Mouse (Mus musculus): ENCODE measurements around the gene Hnrnpab.

Hnrnpab gene

DNA sequence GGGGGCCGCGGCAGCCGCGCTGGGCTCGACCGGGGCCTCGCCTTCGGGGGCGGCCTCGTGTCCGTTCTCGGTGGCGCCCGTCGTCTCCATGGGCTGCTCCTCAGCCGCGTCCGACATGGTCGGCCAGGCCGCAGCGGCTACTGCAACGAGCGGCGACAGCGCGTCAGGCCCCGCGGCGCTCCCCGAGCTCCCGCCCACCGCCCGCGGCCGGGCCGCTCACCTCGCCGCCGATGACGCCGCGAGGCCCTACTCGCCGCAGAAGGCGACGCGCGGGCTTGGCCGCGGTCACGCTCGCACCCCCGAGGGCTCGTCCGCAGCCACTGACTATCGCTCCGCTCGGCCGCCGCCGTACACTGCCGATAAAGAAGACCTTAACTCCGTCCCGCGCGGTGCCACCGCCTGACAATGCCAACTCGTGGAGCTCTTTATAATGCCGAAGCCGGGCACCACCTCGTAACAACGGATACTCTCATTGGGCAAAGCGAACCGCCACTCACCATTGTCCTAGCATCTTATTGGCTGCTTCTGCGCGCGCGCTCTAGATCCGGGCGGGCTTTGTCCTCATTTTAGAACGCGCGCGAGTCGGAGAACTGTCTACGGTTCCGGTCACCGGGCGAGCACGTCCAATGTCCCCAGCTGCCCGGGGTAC is at the start of gene Hnrnpab:
TSS of gene Hnrnpab (minus strand) at position 401 of the 649 bp plus-strand sequence.
- peak; percentile 97 for DNase-seq

DNA sequence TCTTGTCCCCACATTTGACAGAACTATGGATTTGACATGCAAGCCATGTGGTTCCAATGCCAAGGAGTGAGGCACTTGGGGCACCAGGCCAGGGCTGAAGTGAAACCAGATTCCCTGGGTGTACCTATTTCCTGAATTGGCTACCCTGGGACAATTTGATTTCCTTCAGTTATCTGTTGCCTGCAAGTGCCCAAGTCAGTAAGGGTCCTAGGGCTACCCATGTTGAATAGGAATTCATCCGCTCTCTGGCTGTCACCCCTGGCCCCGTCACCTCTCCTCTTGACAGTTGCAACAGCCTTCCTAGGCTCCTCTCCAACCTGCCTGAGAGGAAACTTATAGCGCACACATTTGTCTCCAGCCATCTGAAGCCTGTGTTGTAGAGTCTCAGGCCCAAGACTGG is 48.2 kb upstream of the Hnrnpab start:
- no peak for DNase-seq

DNA sequence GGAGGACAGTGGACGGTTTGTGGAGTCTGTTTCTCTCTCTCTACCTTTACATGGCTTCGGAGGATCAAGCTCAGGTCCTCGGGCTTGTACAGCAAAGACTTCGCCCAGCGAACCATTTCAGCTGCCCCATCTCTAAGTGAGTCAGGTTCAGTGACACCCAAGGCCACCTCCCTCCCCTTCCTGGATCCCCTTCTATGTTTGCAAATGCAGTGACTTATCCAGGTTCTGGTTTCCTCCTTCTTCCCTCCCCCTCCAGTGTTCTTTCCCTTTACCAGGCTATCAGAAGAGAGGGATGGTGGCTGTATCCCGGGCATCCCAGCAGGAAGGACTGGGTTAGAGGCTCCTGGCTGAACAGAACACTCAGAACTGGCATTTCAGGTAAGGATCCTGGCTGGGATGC is 47.1 kb upstream of the Hnrnpab start:
- DNase-seq, result no peak

DNA sequence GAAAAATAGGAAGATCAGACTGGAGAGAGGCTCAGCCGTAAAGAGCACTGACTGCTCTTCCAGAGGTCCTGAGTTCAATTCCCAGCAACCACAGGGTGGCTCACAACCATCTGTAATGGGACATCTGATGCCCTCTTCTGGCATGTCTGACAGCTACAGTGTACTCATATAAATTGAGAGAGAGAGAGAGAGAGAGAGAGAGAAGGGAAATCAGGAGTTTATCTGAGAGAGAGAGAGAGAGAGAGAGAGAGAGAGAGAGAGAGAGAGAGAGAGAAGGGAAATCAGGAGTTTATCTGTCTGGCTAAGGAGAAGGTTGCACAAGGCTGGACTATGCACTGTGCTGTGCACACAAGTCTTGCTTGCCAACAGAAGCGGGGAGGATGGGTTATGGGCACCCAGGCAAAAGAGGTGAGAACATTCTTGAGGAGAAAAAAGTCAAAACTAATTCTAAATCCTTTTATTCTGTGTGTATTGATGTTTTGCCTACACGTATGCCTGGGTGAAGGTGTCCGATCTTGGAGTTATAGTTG is 46.3 kb upstream of the Hnrnpab start:
- no peak for DNase-seq

DNA sequence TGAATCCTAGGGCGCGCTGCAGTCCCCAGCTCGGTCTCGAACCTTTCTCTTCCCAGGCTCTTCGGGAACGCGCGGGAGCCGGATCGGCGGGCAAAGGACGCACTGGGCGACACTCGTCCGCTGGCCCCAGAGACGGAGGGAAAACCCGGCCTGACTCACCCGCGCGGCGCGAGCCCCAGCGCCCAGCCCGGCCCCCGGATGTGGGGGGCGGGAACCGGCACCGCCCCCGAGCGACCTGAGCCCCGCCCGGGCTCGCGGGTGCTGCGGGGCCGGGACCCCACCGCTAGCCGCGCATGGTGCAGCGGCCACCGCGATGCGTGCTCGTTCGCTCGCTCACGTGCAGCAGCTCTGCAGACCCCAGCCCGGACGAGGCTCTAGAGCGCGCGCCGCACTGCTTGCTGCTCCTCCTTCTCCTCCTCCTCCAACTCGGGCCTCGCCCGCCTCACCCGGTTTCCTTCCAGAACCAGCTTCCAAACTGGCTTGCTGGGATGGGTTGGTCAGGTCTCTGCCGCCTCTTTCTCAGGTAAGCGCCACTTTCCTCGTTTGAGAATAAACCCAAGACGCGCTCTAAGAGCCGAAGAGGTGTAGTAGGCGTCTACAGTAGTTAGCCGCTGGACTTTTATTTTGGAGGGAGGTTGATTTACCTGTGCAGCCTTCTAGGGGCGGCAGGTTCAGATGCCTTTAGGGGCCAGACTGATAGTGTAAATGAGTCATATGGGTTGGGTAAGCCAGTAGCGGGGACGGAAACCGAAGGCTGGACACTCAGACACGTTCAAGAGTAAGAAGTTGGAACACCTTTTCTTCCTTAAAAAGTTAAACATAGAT is 44.3 kb upstream of the Hnrnpab start, which contains the start of the genes N4bp3 and D930048N14Rik:
TSS of gene N4bp3 (minus strand) at position 152 of the 825 bp plus-strand sequence.
TSS of gene D930048N14Rik (plus strand) at position 264 of the 825 bp plus-strand sequence.
- DNase-seq, result no peak

DNA sequence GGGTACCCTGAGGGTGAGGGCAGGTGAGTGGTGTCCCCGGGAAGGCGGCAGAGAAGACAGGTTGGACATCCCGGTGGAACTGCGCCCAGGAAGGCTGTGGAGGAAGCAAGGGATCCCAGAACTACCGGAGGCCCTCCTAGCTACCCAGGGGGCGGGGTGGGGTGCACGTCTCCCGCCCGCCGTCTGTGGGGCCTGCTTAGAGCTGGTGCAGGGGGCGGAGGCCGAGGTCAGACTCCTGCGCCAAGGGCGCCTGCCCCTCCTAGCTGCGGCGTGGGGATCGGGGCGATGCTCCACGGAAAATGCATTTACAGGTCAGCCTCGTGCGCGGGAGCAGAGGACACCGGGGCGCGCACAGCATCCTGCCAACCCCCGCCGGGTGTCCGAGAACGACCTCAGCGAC is 43.6 kb upstream of the Hnrnpab start:
- DNase-seq, result no peak

DNA sequence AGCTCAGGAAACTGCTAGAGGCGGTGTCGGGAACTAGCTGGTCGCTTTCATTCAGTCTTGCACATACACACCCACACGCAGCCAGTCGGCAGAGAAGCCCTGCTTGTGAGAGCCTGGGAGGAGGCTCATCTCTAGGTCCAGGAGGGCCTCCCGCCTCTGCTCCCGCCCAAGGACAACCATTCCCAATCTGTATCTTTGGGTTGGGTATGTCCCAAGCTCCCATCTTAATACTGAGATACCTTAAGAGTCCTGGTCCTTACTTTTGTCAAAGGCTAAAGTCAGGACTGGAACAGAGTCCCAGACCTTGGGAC is 43.2 kb upstream of the Hnrnpab start:
- DNase-seq, result no peak

DNA sequence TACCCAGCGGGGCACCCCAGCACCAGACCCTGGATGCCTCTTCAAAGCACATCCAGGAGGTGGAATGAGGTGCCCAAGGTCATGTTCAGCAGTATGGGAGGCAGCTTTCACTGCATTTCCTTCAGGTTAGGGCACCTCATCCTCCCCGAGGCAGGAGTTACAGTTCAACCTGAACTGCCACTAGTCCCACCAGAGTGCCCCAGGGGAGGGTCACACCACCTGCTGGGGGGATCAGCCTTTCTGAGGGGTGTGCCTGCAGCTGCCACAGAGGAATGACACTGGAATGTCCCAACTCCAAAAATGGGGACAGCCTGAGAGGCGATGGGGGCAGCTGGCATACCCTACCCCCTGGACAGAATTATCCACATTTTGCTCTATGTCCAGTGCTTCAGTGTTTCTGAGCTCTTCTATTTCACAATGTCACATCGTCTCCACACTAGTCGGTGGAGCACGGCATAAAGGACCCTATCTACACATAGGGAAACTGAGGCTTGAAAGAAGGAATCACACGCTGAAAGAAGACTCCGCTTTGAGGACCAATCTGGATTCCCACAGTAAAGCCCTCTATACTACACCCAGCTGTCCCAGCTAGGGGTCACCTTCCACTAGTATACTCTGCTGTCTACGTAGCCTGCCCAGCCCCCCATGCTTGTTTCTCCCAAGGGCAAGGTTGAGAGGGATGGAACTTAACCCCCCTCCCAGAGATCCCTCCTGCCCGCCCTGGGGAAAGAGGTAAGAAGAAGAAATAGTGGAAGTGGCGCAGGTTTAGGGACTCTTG is 42.7 kb upstream of the Hnrnpab start:
- no peak for DNase-seq

DNA sequence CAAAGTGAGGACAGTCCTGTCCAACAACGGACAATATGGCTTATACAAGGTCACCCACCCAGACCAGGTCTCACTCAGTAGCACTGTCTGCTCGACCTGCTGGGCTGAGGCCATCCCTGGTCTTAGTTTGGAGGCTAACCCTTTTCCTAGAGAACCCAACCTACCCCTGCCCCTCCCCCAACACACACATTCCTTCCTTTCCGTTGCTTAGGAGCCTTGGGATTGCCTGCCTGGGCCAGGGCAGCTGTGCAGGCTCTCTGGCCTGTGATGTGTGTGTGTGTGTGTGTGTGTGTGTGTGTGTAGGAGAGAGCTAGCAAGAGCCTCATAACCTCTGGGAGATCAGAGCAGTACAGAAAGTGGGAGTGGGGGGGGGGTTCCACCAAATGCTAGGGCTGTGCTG is 41.9 kb upstream of the Hnrnpab start:
- DNase-seq, result no peak

DNA sequence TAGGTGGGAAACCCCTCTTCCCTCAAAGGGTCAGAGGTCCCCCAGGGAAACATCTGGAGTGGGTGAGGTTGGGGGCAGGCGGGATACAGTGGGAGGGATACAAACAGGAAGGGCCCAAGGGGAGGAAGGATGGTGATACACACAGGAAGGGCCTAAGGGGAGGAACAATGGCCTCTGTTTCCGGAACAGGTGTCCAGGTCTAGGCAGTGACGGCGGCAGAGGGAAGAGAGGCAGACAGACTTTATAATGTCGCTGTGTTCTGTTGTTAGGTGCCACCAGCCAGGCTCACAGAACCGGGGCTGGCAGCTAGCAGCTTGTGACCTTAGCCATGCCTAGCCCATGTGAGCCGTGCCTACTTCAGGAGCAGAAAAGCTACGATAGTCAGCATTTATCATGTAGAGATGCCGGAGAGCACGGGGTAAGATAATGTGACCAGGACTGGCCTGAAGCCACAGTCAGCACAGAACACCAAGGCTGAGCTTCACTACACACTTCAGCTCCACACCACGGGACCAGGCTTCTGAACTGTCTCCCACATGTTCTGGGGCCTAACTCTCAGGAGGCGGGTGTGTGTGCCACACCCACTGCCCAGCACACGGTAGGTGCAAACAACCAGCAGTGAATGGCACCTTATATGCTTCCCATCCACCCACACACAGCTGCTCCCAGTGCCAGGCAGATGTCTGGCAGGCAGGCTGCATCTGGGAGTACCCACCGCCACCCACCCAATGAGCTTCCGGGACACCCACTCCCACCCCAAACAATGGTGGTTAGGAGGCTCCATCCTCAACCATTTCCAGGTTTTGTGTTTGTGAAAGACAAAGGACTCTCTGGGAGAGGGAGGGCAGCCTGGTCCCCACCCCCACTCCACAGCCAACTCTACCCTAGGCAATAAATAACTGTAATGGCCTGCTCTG is 40.4 kb upstream of the Hnrnpab start:
- no peak for DNase-seq

DNA sequence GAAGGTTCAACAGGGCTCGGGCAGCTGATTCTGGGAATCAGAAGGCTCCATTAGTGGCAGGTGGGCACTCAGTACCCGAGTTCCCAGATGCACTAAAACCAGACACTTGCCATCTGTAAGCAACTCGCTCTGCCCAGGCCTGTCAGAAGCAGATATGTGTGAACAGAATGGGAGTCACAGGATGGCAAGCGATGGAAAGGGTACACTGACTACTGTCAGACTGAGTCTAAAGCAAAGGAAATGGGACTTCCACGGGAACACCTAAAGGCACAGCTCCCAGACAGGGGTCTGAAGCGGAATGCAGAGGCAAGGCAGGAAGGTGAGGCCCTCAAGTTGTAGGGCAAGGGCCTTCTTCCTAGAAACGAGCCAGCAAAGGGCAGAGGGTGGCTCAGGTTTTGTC is 39.6 kb upstream of the Hnrnpab start:
- no peak for DNase-seq

DNA sequence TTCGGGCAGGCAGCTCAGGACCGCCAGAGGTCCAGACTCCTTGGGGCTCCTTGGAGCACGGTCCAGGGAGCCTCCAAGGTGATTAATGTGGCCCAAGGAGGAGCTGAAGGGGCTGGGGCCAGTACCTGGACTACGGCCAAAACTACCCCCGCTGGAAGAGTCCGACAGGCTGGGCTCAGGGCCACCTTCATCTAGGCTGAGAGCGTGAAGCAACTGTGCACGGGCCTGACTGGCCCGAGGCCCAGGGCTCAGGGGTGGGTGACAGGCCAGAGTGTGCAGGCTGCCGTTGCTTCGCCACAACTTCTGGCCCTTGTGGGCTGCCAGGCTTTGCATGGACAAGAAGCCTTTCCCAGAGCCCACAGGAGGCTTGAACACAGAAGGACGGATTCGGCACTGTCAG is 38.6 kb upstream of the Hnrnpab start:
- DNase-seq, result no peak

DNA sequence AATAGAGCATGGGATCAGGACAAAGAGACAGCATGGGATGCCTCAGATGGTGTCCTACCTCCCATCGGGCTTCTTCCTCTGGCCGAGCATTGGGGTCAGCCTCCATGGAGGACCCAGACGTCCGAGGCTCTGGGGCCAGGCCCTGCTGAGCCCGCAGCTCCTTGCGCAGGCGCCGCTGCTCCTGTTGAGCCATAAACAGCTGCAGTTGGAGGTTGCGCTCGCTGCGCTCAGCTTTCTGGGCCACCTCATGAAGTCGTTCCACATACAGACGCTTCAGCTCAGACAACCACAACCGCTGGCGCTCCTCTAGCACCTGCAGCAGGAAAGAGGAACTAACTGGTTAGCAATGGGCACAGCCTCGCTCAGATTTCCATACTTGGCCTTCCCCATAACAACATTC is 37.6 kb upstream of the Hnrnpab start:
- DNase-seq, result no peak

DNA sequence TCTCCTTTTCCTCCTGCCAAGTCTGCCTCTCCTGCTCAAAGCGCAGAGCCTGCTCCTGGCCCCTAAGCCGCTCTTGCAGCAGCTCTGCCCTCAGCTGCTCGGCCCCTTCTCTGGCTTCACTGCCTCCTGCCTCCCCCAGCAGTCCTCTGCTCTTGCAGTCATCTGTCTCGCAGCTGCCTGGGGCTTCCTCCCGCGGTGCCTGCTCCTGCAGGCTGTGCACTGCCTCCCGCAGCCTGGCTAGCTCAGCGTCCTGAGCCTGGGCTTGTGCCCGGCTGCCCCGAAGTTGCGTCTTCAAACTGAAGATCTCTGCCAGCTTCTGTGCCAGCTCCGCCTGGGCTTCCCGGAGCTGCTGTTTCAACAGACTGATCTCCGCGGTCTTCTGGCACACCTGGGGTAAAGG is 37.1 kb upstream of the Hnrnpab start:
- DNase-seq, result peak; percentile 45

DNA sequence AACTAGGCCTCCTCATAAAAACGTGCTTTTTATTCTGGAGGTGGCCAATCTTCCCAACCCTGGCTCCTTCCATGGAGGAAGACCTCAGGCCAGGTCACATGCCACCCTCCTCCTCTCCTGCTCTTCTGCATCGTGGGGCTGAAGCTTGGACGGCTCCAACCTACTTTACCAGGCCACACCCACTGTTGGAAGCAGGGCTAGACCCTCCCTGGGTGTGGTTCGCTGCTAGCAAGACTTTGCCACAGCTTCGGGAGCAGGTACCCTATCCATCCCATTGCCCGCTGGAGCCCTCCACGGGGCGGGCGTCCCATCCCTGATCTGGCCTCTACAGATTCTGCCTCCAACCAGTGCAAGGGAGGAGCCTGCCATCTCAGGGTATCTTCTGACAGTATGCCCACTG is 36.6 kb upstream of the Hnrnpab start:
- no peak for DNase-seq

DNA sequence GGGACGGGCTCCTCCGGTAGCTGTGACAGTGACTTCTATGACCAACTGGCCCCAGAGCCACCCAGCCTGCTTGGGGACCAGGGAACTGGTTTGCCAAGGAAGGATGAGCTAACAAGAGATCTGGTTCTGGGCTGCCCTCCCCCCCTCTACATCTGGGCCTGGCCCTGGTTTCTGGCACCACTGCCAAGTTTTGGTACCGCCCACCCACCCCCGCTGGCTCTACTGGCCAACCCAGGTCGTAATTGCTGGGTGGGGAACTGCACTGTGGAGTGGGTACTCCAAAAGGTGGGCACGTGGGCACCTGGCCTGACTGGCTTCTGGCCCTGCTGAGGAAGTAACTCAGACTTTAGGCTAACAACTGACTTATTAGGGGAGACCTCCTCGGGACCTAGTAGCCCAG is 34.1 kb upstream of the Hnrnpab start:
- no peak for DNase-seq

DNA sequence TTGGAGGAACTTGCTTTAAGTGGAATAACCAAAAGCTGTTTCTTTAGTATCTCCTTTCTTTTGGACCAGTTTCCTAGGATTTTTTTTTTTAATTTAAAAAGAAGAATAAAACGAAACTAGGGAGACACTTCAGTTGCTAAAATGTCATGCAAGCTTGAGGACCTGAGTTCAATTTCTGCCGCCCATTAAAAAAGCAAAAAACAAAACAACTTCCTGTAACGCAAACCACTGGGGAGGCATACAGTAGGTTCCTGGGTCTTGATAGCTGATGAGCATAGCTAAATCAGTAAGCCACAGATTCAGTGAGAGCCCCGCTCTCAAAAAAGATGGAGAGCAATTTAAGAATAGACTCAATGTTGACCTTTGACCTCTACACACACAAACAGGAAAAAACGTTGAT is 31.9 kb upstream of the Hnrnpab start:
- no peak for DNase-seq

DNA sequence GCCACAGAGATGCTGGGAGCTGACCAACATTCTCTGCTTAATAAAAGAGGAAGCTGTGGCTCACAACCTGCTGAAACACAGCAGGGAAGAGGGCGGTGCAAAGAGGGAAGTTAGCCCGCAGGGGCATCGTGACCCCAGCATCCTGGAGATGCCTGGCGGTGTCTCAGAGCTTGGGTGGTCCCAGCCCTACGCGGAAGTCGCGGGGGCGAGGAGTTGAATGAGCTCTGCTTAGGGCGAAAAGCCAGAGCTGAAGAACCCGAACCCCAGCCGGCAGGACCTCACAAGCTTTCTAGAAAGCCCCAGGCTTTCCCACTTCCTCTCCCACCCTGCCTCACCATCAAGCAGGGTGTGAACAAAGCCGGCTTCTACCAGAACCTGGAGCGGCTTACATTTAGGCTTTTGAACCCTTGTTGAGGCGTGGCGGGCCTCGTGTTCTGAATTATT is 31.3 kb upstream of the Hnrnpab start:
- DNase-seq, result no peak

DNA sequence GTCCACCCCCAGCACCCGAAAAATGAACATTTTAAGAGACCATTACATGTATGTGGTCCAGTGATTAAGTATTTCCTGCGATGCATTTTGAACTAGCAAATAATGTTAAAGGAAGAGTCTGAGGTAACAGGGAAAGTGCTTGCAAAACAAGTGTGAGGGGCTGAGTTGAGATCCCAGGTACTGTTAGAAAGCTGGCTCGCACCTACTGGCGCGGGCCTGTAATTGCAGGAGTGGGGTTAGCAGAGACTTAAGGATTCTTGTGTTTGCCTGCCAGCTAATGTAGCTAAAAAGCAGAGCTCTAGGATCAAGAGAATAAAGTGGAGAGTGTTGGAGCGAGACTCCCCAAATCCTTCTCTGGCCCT is 29.7 kb upstream of the Hnrnpab start:
- peak; percentile 51 for DNase-seq

DNA sequence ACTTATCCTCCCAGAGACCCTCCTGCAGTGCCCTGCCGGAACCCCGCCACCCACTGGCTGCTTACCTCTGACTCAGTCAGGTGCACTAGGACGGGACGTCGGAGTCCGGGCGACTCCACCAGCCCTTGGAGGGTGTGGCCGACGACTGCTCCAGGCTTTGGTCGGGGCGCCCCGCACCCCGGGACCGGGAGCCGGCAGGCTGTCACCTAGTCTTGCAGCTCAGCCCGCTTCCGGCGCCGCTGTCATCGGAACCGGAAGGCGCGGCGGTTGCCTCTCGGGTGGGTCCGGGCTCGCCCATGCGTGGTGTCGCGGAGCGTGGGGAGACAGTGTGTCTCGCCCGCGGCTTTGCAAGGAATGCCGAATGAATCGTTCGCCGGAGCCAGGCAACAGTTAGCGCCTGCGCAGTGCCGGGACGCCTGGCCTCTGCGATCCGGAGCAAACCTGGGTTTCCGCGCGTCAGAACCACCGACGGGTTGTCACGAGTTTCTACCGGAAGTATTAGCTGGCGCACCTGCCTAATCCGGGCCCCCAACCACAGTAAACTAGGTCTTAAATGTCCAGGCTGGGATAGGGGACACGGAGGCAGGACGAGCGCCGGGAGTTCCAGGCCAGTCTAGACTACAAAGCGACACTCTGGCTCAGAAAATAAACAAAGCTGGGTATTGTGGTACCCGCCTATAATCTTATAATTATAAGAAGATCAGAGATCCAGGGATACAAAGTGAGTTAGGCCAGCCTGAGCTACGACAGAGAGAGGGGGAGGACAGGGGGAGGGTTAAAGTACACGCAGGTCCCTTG is 29.1 kb upstream of the Hnrnpab start, which contains the start of gene Rmnd5b:
TSS of gene Rmnd5b (minus strand) at position 372 of the 798 bp plus-strand sequence.
- peak; percentile 88 for DNase-seq

DNA sequence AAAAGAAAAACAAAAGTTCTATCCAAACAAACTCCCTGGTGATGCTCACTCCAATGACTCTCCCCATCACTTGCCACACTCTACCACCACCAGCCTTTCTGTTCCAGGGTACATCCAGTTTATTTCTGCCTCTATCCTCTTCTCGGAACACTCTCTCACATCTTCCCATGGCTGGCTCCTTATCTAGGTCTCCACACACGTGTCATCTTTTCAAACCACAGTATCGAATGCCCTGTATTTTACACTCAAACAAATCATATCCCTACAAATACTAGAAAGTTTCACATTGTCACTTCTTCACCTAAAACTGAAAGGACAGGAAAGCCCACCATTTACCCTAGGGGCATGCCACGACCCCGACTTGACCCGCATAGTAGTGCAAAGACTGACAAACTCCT is 28.5 kb upstream of the Hnrnpab start:
- DNase-seq, result no peak

Measured in cerebellum, adult 11 months (tissue).